ENCODE assay signal across 11 mouse cellular contexts in genomic region chr5:142209911-142210310, GRCm38 (mm10).
DNase-seq lines count a peak whose midpoint lies in the region; TF ChIP-seq lines count a peak whose summit lies in the region.
"Had no signal": no experiment of that assay in that cellular context is flagged by ENCODE, and none has a peak within 500 bp of the region (broad histone marks: within the 10 kb centered on the region; RNA-seq: fewer than 3 reads in every experiment).

No protein-coding gene starts in this region.

- H3K27me3 ChIP-seq in limb, embryonic 10.5 days (ENCODE audit: low read depth, poor library complexity, severe bottlenecking), result no peaks in the 10 kb centered on the region

- H3K9me3 ChIP-seq in limb, embryonic 10.5 days (replicated peaks), result no peaks in the 10 kb centered on the region
- H3K9me3 ChIP-seq: hindbrain, embryonic 10.5 days had no signal

- no peak overlapping the region for H3K27ac ChIP-seq in gastrocnemius, adult 2 months
- no peak overlapping the region for H3K27ac ChIP-seq in limb, embryonic 10.5 days
- H3K27ac ChIP-seq: hindbrain, embryonic 10.5 days had no signal

- peaks cover 7% of the 10 kb centered on the region; the same call in 1 of the 2 replicates for H3K4me1 ChIP-seq in limb, embryonic 10.5 days

- no peak for DNase-seq in gastrocnemius, adult 2 months
- no peak for DNase-seq in gastrocnemius, postnatal 14 days
- peak; percentile 24 to 29 for DNase-seq in layer of hippocampus, postnatal 10 days (ENCODE audit: low spot score in 2 of 2)
- DNase-seq in layer of hippocampus, adult 11-12 months (ENCODE audit: low spot score), result no peak
- DNase-seq in 416B (ENCODE audit: low read depth), result peak; percentile 2
- peak; percentile 12 for DNase-seq in ZHBTc4 (ENCODE audit: low read depth, low spot score)
- DNase-seq in limb, embryonic 10.5 days (ENCODE audit: low spot score), result no peak
- no peak for DNase-seq in layer of hippocampus, adult 18-20 months (ENCODE audit: low spot score in 2 of 2)
- DNase-seq: heart, adult 18-20 months; lung, adult 2 months had no signal

- intact Hi-C loops in gastrocnemius, adult 2 months (cut with DNase I), result no loop called here
- intact Hi-C loops in gastrocnemius, postnatal 14 days (cut with DNase I; ENCODE audit: low total_unique reads), result no loop called here

- H3K36me3 ChIP-seq in limb, embryonic 10.5 days, result no peaks in the 10 kb centered on the region
- H3K36me3 ChIP-seq: hindbrain, embryonic 10.5 days had no signal

- no peak overlapping the region for H3K4me3 ChIP-seq in gastrocnemius, adult 2 months
- H3K4me3 ChIP-seq in limb, embryonic 10.5 days, result no peak overlapping the region
- H3K4me3 ChIP-seq: hindbrain, embryonic 10.5 days had no signal

- TF ChIP-seq CTCF in gastrocnemius, adult 2 months (IDR thresholded peaks at IDR 0.05), result peak; percentile 44

Comparison
In these comparisons a context has a peak if more than half of its experiments do, and no peak if none do; other contexts are left out.
1. DNase-seq: peak in layer of hippocampus, postnatal 10 days (2 of 2), 416B (single experiment) and ZHBTc4 (single experiment); none in gastrocnemius, adult 2 months (single experiment), gastrocnemius, postnatal 14 days (single experiment), layer of hippocampus, adult 11-12 months (single experiment), limb, embryonic 10.5 days (single experiment) and layer of hippocampus, adult 18-20 months (0 of 2).